Mouse (Mus musculus) thymus, postnatal 0 days (tissue): ENCODE data around the gene Klf16. TPM values are rescaled to one million over a fixed set of nuclear protein-coding genes. Genes with fewer than 3 reads are reported as not detected.

Experiments
- DNase-seq: peaks from one replicate; pipeline ENCODE4 v3.0.0-alpha.2; 2015; ENCODE audit warnings: low spot score
- polyA plus RNA-seq: library from polyadenylated mRNA; unstranded; fragments of >200 nt; fragmentation: Nextera tagmentation; extraction: Ambion mirVana; gene quantifications from 2 replicates; pipeline ENCODE4 v1.2.1, GENCODE M21; 2015

Gene Klf16
- polyA plus RNA-seq: 7.7 and 9.5 TPM in 2 replicates

DNA sequence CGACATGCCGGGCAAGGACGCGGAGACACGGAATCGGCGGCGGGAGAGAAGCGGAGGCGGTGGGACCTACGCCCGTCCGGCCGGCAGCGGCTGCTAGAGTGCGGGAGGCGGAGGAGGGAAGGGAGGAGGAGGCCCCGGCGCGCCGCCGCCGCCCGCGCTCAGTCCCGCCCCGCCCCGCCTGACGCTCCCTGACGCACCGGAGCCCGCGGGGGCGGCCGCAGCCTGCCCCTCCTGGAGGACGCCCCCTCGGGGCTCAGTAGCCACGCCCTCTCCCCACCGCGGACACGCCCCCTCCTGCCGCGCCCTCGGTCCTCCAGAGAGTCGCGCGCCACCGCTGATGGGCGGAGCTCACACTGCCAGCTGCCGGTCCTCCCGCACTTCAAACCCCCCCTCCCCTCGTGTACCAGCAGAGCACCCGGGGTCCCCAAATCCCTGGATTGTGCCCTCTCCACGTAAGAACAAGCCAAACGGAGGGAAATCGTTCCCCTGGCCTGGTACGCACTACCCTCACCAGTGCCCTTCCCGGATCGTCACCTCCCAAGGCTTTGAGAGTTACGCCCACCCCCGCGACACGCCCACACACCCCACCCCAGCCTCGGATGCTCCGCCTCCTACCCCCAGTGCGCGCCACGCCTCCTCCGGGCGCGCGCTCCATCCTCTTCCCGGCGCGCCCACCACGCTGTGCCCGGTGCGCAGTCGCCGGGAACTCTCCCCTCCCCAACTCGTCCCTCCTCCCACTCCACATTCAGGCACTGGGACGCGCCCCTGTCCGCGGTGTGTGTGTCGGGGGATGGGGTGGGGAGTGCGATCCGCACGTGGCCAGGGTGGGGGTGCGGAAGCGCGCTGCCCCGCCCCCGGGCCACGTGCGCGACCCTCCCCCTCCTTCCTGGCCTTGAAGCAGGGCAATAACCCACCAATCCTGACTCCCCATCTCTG, at the start of gene Klf16:
Gene Klf16, minus strand, starts transcription at position 127 of the 936 bp plus-strand sequence.
- peak; percentile 97 for DNase-seq

DNA sequence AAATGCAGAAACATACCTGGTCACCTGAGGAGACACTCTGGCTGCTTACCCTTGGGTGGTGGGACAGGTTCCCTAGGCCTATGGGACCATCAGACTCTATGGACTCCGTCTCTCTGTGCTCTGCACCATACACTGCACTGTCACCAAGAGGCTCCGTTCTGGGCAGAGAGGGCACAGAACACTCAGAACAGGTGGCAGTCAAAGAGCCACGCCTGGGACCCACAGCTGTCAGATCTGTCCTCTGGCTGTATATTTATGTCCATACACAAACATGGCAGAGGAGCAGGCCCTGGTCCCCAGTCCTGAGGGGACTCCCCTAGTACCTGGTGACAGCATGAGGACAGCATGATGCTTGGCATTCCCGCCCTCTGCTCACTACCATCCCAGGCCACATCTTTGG, 48.6 kb upstream of the Klf16 start:
- no peak for DNase-seq

DNA sequence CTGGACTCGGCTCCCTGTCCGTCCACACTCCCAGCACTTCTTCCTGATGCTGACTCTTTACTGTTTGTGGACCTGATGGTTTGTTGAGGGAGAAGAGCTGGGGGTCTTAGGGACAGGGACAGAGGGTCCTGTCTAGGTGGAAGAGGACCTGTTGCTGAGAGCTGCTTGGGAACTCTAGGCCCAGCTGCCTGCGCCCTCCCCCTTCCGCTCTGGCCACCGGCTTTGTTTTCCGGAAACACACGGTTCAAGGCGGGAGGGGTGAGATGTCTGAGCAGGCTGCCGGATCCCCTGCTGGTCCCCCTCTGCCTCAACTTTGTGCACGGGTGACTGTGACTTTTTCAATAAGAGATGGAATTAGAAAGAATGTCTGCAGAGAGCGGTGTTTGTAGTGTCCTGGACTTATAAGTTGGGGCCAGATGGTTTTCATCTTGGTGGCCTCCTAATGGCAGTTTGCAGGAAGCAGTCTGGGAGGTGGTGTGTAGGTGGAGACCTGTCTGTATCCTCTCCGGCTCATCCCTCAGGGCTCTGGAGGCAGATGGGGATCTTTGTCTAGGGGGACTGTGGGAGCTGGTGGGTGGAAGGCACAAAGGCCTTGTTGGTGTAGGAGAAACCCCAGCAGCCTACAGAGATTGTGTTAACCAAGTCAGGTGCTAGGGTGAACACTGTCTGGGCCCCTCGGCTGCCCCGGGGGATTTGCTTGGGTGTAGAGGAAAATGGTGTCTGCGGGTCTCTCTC, 46.5 kb upstream of the Klf16 start:
- DNase-seq: peak; percentile 76

DNA sequence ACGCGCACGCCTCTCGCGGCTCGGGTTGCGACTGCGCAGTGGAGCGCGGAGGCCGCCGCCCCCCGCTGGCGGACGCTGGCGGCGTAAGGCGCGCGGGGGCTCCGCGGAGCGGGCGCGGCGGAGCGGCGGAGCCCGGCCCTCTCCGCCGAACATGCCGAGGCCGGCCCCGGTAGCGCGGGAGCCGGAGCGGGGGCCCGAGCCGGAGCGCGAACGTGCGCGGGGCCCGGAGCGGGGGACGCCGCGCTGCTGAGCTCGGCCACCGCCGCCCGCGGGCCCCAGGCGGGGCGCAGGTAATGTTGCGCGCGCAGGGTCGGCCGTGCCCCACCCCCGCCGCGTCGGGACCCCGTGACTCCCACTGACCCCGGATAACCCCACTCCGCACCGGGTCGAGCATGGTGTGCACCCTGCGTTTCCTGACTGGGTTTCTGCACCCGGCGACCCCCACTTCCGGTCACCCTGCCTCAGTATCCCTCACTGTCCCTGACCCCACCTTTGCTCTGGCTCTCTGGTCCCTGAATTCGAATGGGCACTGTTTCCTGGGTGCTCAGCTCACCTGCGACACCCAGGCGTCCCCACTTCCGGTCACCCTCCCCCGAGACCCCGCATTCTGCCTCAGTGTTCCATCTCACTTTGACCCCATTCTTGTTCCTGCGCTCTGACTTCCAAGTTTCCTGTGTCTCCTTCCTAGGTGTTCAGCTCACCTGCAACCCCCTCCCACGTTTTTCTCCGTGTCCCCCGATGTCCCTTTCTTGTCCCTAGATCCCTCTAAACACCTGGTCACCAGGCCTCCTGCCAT, 45.7 kb upstream of the Klf16 start, which contains the start of gene Csnk1g2:
Gene Csnk1g2, plus strand, starts transcription at position 178 of the 796 bp plus-strand sequence.
- DNase-seq: peak; percentile 82

DNA sequence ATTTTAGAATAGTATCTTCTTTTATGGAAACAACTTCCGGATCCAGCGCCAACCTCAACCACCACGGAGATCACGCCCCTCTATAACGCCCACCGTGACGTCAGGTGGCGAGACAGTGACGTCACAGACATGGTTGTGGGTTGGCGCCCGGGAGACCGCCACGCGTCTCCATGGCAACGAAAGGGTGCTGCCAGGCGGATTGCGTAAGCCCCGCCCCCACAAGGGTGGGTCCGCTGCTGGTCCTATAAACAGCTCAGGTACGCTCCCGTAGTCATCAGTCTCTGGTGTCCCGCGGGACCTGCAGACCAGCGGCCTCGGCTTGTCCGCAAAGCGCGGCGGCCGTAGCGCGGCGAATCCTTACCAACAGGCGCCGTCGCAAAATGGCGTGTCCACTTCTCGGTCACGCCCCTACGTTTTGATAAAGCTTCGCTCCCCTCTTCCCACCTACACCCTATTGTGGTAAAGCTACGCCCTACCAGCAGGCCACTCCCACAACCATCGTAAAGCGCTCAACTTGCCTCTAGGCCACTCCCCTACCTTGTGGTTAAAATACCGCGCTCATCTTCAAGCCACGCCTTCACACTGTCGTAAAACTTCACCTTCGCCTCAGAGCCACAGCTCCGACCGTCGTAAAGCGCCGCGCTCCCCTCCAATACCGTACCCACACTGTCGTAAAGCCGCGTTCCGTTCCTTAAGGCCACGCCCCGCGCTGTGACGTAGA, 45.0 kb upstream of the Klf16 start:
- peak; percentile 100 for DNase-seq

DNA sequence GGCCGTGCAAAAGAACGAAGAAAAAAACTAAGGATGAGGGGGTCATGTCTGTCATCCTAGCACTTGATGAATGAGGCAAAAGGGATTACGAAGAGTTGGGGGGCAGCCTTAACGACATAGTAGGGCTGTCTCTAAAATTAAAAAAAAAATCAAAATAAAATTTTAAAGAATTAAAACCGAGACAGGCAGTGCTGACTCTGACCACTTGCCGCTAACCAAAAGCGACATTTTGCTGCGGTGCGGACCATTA, 44.5 kb upstream of the Klf16 start:
- no peak for DNase-seq

DNA sequence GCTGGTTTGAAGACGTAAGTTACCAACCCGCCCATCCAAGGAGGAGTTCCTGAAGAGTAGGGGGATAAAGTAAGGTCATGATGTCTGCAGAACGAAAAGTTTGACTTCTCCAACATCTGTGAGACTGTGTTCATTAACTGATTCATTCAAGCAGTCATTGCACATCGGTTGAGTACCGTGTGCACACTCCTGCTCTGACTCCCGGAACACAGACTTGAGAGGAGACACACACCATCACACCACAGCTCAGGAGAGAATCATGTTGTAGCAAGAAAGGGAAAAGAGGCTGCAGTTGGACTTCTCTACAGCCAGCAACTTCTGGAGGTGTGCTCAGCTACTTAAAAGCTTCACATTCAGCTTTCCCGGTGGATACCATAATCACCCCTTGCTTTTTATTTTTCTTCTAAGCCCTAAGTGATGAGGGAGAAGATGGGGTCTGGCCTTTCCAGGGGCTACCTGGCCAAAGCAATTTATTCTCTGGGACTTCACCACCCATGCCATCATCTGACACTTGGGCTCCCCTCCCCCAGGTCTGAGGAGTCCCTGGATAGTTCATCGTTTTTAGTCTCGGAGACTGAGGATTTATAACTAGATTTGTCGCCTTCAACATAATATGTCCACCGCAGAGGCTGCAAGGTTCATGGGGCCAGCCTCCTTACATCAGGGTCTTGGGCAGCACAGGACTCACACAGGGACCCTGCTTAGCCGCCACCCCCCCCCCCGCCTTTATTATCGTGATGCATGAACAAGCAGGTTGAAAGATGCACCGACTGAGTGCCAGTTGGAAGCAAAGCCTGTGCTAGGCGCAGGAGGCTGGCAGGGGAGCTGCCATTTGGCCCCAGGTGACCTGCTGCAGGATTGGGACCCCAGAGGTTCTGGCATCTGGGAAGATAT, 43.9 kb upstream of the Klf16 start:
- no peak for DNase-seq

DNA sequence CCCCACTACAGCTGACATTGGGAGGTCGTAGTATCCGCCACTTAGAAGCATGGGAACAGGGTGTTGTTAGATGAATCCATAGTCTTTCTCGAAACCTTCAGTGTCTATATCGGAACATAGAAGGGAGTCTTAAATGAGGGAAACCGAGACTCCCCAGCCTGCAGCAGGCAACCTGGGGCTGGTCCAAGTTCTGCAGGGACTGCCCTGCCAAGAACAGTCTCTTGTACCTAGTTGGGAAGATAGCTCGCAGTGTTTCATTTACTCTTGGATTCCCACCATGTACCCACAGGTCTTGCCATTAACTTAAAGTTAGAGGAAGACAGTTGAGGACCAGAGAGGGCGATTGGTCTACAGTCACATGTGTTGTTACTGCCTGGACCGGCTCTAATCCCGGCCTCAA, 43.2 kb upstream of the Klf16 start:
- no peak for DNase-seq

DNA sequence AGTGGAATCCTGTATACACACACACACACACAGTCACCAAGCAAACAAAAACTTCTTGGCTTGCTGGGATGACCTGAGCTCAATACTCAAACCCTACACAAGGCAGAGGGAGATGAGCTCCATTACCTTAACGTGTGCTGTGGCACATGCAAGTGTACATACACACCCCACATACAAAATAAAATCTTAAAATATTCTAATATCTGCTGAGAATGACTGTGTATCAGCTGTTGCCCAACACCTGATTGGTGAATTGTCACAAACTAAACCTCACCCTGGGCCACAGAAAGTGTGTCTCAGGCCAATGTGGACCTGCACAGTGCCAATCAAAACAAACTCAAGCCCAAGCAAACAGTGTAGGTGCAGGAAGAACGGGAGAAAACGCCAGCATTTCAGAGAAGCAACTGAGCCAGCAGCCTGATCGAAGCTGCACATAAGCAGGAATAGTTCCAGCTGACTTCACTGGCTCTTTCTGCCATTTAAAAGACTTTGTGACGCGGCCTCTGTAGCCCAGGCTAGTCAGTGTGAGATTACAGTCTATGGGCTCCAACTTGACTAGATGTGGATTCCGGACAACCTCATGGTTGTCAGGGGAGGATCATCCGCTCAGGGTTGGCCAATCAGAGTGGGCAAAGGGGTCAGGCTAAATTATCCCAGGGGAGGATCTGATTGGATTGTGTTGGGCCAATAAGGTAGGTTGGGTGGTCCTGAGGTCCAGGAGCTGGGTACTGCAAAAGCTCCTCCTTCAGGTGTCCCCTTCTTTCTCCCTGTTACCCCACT, 42.5 kb upstream of the Klf16 start:
- DNase-seq: no peak

DNA sequence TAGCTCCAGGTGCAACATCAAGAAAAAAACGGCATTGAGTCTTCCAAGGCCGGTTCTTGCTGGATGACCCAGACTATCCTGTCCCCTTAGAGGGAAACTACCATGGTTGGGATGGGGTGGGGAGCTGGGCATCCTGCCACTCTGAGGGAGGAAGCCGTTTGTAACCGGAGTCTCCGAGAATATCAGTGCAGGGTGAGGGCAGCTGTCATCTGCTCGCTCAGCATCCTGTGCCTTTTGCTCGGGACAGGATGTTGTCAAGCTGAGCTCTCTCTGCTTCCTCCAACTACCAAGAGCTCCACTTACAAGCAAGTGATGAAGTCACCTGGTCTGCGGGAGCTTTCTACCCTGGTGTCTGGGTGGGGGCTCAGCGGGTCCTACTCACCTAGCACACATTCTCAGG, 41.1 kb upstream of the Klf16 start:
- DNase-seq: peak; percentile 81

DNA sequence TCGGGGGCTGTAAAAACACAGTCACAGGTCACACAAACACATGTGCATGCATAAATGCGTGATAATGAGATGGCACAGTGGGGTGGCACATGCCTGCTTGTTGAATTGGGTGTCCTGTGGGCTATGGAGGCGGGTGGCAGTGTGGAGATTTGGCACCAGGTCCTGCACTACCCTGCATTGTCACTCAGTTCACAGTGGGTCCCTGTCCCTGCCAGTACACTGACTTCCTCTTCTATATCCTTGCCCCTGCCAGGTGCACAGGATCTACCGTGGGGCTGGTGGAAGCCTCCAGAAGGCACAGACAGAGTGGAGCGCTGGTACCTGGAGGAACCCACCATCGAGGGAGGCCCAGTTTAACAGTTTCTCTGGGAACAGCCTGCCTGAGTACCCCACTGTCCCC, 37.2 kb upstream of the Klf16 start:
- peak; percentile 44 for DNase-seq

DNA sequence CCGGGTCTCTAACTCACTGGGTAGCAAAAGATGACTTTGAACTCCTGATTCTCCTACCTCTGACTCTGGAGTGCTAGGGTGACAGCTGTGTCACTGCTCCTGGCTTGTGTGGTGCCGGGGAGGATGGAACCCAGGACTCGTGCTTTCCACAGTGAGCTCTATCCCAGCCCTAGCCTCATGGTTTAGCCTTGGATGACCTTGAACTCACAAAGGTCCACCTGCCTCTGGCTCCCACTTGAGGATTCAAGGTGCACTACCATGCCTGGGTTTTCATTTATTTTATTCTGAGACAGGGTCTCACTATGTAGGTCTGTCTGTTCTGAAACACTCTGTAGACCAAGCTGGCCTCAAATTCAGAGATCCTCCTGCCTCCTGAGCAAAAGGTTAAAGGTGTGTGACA, 36.7 kb upstream of the Klf16 start:
- no peak for DNase-seq

DNA sequence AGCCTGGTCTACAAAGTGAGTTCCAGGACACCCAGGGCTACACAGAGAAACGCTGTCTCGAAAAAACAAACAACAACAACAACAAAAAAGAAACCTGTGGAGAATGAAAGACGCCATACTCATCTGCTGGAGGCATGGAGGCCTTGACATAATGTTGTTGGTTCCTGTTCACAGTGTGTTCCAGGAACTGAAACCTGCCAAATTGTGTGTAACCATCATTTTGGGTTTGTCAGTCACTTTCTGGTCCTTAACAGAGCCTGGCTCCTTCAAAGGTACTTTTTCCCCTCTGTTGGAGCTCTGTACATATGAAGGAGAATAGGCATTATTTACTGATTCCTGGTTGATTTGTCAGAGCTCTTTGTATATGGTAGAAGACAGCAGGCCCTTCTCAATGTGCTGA, 34.8 kb upstream of the Klf16 start:
- no peak for DNase-seq

DNA sequence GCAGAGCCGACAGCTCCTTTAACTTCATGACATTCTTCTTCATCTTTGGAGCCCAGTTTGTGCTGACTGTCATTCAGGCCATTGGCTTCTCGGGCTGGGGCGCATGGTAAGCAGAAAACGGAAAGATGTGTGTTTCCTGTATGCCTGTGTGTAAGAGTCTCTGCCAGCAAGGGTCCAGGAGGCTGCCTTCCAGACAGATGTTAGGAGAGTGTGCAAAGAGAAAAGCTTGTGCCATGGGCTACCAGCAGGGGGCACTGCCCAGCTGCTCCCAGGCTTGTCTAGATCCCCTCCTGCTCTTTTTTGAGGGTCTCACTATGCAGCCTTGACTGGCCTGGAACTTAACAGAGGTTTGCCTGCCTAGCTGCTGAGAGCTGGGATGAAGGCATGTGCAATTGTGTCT, 33.9 kb upstream of the Klf16 start:
- DNase-seq: peak; percentile 86

DNA sequence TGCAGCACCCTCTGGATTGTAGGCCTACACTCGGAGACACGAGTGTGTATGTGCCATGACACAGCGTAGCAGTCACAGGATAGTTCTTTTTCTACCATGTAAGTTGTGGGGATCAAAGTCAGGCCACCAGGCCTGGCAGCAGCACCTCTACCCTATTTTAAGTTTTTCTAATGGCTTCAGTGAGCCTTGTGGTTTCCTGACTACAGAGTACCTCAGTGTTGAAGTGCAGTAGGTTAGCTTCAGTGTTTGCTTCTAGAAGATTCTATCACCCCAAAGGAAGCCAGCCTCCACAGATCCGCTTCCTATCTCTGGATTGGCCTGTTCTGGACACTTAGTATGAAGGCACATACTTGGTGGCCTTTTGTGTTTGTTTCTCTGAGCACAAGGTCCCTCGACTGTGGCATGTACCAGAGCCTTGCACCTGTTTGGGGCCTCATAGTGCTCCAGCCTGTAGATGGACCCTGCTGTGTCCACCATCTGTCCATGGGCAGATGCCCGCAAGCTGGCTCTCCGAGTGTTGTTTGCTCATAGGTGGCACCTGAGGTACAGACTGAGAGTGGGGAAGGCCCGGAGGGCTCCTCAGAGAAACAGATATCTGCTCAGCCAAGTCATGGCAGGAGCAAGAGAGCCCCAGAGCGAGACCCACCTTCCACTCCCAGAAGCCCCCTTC, 33.1 kb upstream of the Klf16 start:
- DNase-seq: no peak

DNA sequence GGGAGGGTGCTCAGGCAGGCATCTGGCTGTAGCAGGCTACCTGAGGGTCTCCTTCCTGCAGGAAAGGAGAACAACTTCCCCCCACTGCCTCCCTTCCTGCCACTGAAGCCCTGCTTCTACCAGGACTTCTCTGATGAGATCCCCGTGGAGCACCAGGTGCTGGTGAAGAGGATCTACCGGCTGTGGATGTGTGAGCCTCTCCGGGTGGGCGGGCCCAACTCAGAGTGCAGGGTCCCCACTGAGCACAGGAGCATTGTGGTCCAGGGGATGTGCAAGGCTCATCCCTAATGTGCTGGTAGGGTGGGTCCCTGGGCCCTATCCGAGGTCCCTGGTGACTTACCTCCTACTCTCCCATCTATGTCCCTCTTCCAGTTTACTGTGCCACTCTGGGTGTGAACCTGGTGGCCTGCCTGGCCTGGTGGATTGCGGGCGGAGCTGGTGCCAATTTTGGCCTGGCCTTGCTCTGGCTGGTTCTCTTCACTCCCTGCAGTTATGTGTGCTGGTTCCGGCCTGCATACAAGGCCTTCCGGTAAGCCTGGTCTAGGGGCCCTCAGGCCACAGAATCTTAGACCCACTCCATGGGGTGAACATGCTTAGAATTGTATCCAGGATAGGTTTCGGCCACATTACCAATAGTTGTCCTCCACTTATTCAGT, 32.3 kb upstream of the Klf16 start:
- DNase-seq: no peak

DNA sequence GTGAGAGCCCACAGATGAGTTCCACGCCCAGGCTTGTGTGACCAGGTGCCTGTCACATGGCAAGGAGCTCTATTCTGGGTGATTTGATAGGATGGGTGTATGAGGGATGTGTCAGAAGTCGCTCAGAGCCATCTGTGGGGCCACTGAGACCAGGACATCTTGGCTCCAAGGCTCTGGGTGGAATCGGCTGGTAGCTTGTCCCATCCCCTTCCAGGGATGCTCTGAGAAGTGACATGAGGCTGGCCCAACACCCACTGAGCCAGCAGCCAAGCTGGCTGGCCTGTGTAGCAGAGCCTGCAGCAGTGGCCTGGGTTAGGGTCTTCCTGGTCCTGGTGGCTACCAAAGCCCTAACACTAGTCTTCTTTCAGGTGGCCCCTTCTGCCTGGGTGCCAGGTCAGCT, 31.3 kb upstream of the Klf16 start:
- DNase-seq: no peak

DNA sequence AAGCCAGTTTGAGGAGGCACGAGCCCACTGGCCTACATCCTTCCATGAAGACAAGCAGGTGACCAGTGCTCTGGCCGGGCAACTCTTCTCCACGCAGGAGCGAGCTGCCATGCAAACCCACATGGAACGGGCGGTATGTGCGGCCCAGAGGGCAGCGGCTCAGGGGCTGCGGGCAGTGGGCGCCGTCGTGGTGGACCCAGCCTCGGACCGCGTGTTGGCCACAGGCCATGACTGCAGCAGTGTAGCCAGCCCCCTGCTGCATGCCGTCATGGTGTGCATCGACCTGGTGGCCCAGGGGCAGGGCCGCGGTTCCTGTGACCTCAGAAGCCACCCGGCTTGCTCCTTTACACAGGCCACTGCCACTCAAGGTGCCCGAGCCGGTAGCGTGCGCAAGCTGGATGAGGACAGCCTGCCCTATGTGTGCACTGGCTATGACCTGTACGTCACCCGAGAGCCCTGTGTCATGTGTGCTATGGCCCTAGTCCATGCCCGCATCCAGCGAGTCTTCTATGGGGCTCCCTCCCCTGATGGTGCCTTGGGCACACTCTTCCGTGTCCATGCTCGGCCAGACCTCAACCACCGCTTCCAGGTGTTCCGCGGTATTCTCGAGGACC, 29.7 kb upstream of the Klf16 start:
- DNase-seq: no peak
